Mouse (Mus musculus): ENCODE data around the gene Hamp. TPM values are rescaled to one million over a fixed set of nuclear protein-coding genes. Genes with fewer than 3 reads are reported as not detected.

Hamp gene
- polyA plus RNA-seq, 1 experiment from 2014 or later, result not detected

DNA sequence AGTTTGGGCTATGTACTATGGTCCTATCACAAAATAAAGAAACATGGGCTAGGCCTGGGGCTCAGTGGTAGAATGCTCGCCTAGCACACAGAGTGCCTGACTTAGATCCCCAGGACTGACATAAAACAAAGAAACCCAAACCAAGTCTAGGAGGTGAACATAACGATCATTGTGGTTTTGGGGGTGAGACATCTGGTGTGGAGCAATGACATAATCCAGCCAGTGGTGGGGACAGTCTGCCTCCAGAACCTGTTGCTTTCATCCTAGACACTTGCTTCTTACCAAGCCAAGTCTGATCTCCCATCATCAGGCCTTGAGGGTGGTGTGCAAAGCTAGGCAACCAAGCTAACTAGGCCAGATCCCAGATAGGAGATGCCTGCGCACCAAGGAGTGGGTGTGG lies 22.8 kb upstream of the Hamp start:
- Histone ChIP-seq H3K4me1 (replicated peaks) (no peaks in the 10 kb centered on the region), H3K4me2 (no peak overlapping the region), H3K9ac (no peak overlapping the region), H3K27me3 (peaks cover under 1% of the 10 kb centered on the region; the same call in 1 of the 2 replicates), H3K9me3 (no peaks in the 10 kb centered on the region), H3K4me3 (no peak overlapping the region), H3K27ac (replicated peaks) (no peak overlapping the region), H3K36me3 (no peaks in the 10 kb centered on the region)
- ATAC-seq (ENCODE audit: low read depth), result no peak
- 82% methylated on average over 3 of the region's 3 CpGs for WGBS

DNA sequence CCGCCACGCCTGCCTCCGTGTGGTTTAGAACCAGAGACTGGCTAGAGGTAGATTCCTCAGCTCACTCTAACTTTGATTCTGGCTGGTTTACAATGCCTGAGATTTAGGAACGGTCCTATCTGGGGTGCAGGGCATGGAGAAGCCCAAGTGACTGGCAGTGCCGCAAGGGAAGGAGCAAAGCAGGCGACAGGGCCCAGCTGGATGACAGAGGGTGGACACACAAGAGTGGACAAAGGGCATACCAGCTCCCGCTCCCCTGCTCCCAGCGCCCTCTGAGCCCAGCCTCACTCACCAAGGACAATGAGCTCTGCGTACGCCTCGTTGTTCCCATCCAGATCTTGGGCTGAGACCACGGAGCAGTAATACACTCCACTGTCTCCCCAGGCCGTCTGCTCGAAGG lies 21.8 kb upstream of the Hamp start:
- H3K27ac ChIP-seq (replicated peaks), result no peak overlapping the region
- no peaks in the 10 kb centered on the region for H3K36me3 ChIP-seq
- H3K4me2 ChIP-seq, result no peak overlapping the region
- WGBS, result 63% methylated on average over 14 of the region's 14 CpGs
- H3K9ac ChIP-seq, result no peak overlapping the region
- no peak for ATAC-seq (ENCODE audit: low read depth)
- no peak overlapping the region for H3K4me3 ChIP-seq
- H3K27me3 ChIP-seq, result no peaks in the 10 kb centered on the region
- no peaks in the 10 kb centered on the region for H3K4me1 ChIP-seq (replicated peaks)
- H3K9me3 ChIP-seq, result no peaks in the 10 kb centered on the region

DNA sequence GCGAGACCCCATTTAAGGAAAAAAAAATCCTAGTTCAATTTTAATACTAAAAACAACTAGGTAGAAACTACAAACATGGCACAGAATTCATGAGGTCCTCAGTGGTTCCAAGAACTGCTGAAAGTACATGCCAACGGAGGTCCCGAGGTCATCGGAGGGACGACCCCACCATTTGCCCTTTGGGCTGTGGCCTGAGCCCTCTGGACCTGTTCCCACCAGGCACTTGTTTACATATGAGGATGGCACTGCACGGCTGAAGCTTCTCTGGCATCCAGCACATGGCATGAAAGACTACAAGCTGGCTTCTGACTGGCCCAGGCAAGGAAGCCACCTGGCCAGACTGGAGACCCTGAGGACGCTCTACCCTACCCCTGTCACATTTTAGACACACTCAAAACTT lies 20.5 kb upstream of the Hamp start:
- peaks cover 3% of the 10 kb centered on the region; the same call in 1 of the 2 replicates for H3K36me3 ChIP-seq
- 88% methylated on average over 7 of the region's 7 CpGs for WGBS
- H3K4me2 ChIP-seq, result no peak overlapping the region
- no peak overlapping the region for H3K27ac ChIP-seq (replicated peaks)
- H3K4me1 ChIP-seq (replicated peaks), result peaks cover 5% of the 10 kb centered on the region; the same call in 1 of the 2 replicates
- no peaks in the 10 kb centered on the region for H3K27me3 ChIP-seq
- H3K4me3 ChIP-seq, result no peak overlapping the region
- H3K9me3 ChIP-seq, result no peaks in the 10 kb centered on the region
- H3K9ac ChIP-seq, result no peak overlapping the region
- no peak for ATAC-seq (ENCODE audit: low read depth)

DNA sequence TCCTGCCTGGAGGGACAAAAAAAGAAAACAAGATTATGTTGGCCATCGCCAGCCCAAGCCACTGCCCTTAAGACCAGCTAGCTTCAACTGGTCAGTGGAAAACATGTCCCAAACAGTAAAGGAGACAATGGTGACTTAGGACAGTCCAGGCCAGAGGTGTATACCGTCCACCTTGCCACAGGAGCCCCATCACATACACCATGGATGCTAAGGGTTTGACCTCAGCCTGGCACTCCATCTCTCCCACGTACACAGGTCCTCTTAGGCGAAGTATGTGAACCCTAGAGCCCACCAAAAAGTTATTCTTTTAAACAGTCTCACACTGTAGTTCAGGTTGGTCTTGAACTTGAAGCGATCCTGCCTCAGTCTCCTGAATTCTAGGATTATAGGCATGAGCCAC lies 19.0 kb upstream of the Hamp start:
- Histone ChIP-seq H3K36me3 (peaks cover 15% of the 10 kb centered on the region), H3K9me3 (no peaks in the 10 kb centered on the region), H3K4me2 (no peak overlapping the region), H3K27me3 (no peaks in the 10 kb centered on the region), H3K9ac (no peak overlapping the region), H3K4me3 (no peak overlapping the region), H3K27ac (replicated peaks) (no peak overlapping the region), H3K4me1 (replicated peaks) (peaks cover 20% of the 10 kb centered on the region)
- ATAC-seq (ENCODE audit: low read depth), result no peak
- WGBS, result 92% methylated on average over 5 of the region's 5 CpGs

DNA sequence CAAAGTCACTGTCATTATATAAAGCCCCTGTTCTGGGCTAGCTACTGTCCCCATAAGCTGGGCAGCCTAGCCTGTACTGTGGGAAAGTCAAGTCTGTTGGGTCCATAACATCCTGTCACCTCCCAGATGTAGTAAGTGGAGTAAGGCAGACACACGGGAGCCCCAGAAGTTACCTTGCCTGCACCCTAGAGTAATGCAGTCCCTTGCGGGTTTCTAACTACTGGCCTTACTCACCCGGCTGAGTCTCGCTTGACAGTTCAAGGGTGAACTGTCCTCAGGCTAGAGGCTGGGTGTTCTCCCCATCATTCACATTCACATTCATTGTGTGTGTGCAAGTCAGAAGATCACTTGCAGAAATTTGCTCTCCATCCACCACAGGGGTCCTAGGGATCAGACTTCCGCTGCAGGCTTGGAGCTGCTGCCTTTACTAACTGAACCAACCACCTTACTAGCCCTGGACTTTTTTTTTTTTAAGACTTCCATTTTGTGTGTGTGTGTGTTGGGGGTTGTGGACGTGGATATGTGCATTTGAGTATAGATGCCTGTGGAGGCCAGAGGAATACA lies 16.0 kb upstream of the Hamp start:
- no peak overlapping the region for H3K27ac ChIP-seq (replicated peaks)
- WGBS, result 82% methylated on average over 6 of the region's 6 CpGs
- H3K9me3 ChIP-seq, result no peaks in the 10 kb centered on the region
- no peaks in the 10 kb centered on the region for H3K27me3 ChIP-seq
- H3K36me3 ChIP-seq, result peaks cover 18% of the 10 kb centered on the region
- H3K4me2 ChIP-seq, result no peak overlapping the region
- H3K4me3 ChIP-seq, result no peak overlapping the region
- peaks cover 31% of the 10 kb centered on the region for H3K4me1 ChIP-seq (replicated peaks)
- H3K9ac ChIP-seq, result no peak overlapping the region
- ATAC-seq (ENCODE audit: low read depth), result no peak

GRCm38 (mm10) chr7:30958866-30959487 lies 15.1 kb upstream of the Hamp start:
- H3K27me3 ChIP-seq, result no peaks in the 10 kb centered on the region
- WGBS, result 95% methylated on average over 9 of the region's 9 CpGs

DNA sequence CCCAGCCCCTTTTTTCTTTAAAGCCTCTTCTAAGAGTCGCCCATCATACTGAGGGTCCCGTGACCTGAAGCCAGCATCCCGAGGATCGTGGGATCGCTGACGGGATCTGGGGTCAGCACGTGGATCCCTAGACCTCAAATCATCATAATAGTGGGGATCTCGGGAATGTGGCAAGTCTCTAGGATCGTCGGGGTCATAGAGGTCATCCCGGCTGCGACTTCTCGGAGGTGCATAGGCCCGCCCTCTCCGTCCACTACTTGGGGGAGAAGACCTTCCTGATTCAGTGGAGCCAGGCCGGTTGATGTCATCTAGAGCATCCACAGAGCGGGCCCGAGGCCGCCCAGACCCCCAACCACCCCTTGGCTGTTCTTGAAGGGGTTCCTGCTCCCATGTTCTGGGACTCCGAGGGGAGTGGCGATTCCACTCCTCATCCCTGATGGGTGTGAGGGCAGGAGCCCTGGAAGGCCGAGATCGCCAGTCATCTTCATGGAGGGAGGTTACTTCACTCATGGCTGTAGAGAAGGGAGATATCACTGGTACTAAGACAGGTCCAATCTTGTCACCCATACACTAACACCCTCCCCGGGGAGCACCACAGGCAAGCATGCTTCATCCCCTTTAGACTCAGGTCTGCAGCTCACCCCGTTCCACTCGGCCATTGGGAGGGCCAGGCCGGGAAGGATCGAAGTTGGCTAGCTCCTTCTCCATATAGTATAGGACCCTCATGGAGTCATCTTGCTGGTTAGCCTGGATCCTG lies 14.5 kb upstream of the Hamp start:
- Histone ChIP-seq H3K27me3 (no peaks in the 10 kb centered on the region), H3K4me3 (peak overlapping the region; percentile 94), H3K9ac (peak overlapping the region; percentile 100), H3K27ac (replicated peaks) (peak overlapping the region; percentile 99), H3K4me2 (peak overlapping the region; percentile 94), H3K36me3 (peaks cover 34% of the 10 kb centered on the region), H3K9me3 (no peaks in the 10 kb centered on the region), H3K4me1 (replicated peaks) (peaks cover 36% of the 10 kb centered on the region)
- ATAC-seq (ENCODE audit: low read depth), result no peak
- WGBS, result 70% methylated on average over 28 of the region's 28 CpGs

More at GRCm38 (mm10) chr7:30958866-30959487, 15.1 kb upstream of the Hamp start:
- ATAC-seq (ENCODE audit: low read depth), result no peak
- Histone ChIP-seq H3K4me3 (no peak overlapping the region), H3K4me1 (replicated peaks) (peaks cover 34% of the 10 kb centered on the region), H3K4me2 (peak overlapping the region; percentile 94), H3K27ac (replicated peaks) (no peak overlapping the region), H3K9me3 (no peaks in the 10 kb centered on the region), H3K36me3 (peaks cover 27% of the 10 kb centered on the region), H3K9ac (no peak overlapping the region)

DNA sequence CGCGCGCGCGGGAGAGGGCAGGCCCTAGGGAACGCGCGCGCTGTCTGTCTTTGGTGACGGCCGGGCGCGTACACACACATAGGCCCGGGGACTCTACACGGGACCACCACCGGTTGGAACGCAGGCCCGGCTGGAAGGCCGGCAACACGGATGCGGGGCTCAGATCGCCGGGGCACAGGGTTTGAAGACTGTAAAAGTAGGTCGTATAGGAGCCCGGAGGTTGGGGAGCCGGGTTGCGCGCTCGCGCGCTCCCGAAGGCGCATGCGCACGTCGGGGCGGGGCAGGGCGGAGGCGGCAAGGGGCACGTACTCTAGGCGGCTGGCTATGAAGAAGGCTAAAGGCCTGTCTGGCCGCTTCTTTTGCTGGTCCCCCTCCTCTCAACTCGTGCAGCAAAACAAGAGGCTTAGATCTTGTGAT lies 13.5 kb upstream of the Hamp start:
- Histone ChIP-seq H3K27ac (replicated peaks) (peak overlapping the region; percentile 99), H3K27me3 (no peaks in the 10 kb centered on the region), H3K4me1 (replicated peaks) (peaks cover 42% of the 10 kb centered on the region), H3K9me3 (no peaks in the 10 kb centered on the region), H3K4me2 (peak overlapping the region; percentile 94), H3K9ac (peak overlapping the region; percentile 100), H3K36me3 (peaks cover 43% of the 10 kb centered on the region), H3K4me3 (peak overlapping the region; percentile 94)
- WGBS, result under 1% methylated on average over 43 of the region's 43 CpGs
- ATAC-seq (ENCODE audit: low read depth), result peak; percentile 54

DNA sequence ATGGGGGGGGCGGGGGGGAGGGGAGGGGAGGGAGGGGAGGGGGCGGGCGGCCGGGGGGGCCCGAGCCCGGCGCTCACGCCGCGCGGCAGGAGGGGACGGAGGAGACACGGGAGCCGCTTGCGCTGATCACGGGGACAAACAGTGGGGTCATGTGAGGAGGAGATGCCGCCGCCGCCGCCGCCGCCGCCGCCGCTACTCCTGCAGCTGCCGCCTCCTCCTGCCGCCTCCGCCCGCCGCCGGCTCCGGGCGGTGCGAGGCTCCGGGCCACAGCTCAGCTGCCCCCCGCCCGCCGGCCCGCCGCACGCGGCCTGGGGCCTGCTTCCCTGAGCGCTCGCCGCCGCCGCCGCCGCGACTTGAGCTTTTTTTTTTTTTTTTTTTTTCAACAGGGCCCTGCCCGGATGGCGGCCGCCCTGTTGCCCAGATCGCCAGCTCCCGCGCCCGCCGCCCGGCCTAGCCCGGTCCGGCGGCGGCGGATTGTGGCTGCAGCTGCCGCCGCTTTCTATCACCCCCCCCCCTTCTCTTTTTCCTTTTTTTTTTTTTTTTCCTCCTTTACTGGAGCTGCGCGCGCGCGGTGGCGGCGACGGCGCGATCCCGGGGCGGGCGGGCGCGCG lies 13.0 kb upstream of the Hamp start, which contains the start of gene Usf2:
Usf2 (minus strand) TSS at position 48 of the 611 bp plus-strand sequence.
- Histone ChIP-seq H3K36me3 (peaks cover 48% of the 10 kb centered on the region), H3K9me3 (no peaks in the 10 kb centered on the region), H3K9ac (peak within 1 kb of the TSS; percentile 100), H3K27ac (replicated peaks) (peak within 1 kb of the TSS; percentile 99), H3K4me3 (peak within 1 kb of the TSS; percentile 94), H3K4me1 (replicated peaks) (peaks cover 47% of the 10 kb centered on the region), H3K4me2 (peak within 1 kb of the TSS; percentile 94), H3K27me3 (no peaks in the 10 kb centered on the region)
- peak; percentile 44 for ATAC-seq (ENCODE audit: low read depth)
- under 1% methylated on average over 44 of the region's 82 CpGs for WGBS

GRCm38 (mm10) chr7:30956357-30956751 lies 12.5 kb upstream of the Hamp start:
- H3K9me3 ChIP-seq, result no peaks in the 10 kb centered on the region
- ATAC-seq (ENCODE audit: low read depth), result peak; percentile 58
- 1% methylated on average over 32 of the region's 49 CpGs for WGBS
- H3K4me3 ChIP-seq, result peak overlapping the region; percentile 94
- peak overlapping the region; percentile 94 for H3K4me2 ChIP-seq
- peak overlapping the region; percentile 100 for H3K9ac ChIP-seq
- H3K36me3 ChIP-seq, result peaks cover 53% of the 10 kb centered on the region
- H3K4me1 ChIP-seq (replicated peaks), result peaks cover 47% of the 10 kb centered on the region
- no peaks in the 10 kb centered on the region for H3K27me3 ChIP-seq
- H3K27ac ChIP-seq (replicated peaks), result peak overlapping the region; percentile 99

- Histone ChIP-seq H3K9me3 (no peaks in the 10 kb centered on the region), H3K4me1 (replicated peaks) (peaks cover 47% of the 10 kb centered on the region), H3K27ac (replicated peaks) (peak overlapping the region; percentile 99), H3K9ac (peak overlapping the region; percentile 100), H3K36me3 (peaks cover 59% of the 10 kb centered on the region), H3K4me3 (peak overlapping the region; percentile 94), H3K4me2 (peak overlapping the region; percentile 94), H3K27me3 (no peaks in the 10 kb centered on the region)
- under 1% methylated on average over 58 of the region's 64 CpGs for WGBS
- ATAC-seq (ENCODE audit: low read depth), result peak; percentile 73
Observed at GRCm38 (mm10) chr7:30955584-30956356, 11.9 kb upstream of the Hamp start.

Data from neural tube, embryonic 13.5 days (tissue).